Mouse (Mus musculus) layer of hippocampus, adult 11-12 months (tissue): ENCODE results near the gene Olfr1212.

Experiments used
- DNase-seq: peaks from one replicate; pipeline ENCODE4 v3.0.0; 2022; ENCODE audit warnings: low spot score

Olfr1212 gene

DNA sequence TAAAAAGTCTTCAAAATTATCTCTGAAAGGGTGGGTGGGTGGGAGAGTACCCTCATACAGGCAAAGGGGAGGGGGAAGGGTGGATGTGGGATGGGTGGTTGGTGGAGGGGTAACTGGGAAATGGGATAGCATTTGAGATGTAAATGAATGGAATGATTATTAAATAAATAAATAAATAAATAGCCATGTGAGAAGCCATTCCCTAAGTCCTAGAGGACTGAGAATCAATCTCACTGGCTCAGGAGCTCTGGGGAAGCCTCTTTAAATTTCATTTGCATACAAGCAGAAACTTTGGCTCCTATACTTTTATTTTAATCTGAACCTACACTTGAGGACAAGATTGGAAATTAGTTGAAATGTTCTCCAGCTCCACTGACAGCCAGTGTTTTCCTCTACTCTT lies at the start of gene Olfr1212:
Gene Olfr1212, plus strand, starts transcription at position 301 of the 400 bp plus-strand sequence.
- no peak for DNase-seq

DNA sequence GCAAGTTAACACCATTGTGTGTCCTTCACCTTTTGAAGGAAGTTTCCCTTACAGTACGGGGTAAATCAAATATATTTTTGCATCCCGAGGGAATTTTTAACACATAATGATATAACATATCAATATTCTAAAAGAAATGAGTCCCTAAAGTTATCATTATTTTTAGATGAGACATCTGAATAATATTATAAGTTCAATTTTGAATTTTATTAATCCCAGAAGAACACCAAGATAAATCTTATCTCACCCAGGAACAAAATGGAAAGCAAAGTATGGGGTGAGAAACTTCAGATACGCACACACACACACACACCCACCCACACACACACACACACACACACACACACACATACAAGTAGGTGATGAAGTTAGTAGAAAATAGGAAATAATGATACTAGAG lies 38.7 kb upstream of the Olfr1212 start, which contains the start of gene Olfr1209:
Gene Olfr1209, minus strand, starts transcription at position 101 of the 400 bp plus-strand sequence.
- DNase-seq = no peak

DNA sequence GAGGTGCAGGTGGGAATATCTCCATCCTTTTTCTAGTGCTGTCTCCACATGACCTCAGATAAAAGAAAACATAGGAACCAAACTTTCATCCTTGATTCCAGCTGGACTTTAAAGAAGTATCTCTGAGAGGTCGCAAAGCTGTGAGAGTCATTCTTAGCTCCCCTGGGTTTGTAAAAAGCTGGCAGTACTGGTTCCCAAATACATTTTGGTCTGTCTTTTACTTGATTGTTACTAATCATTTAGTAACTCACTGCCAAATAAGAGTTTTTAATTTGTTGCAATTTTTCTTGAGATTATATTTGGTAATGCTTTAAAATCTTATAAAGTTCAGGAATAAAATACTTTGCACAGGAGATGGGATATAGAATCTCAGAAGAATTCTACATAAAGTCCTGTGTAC lies 15.8 kb upstream of the Olfr1212 start, which contains the start of gene Olfr1211:
Gene Olfr1211, minus strand, starts transcription at position 101 of the 400 bp plus-strand sequence.
- DNase-seq = no peak

DNA sequence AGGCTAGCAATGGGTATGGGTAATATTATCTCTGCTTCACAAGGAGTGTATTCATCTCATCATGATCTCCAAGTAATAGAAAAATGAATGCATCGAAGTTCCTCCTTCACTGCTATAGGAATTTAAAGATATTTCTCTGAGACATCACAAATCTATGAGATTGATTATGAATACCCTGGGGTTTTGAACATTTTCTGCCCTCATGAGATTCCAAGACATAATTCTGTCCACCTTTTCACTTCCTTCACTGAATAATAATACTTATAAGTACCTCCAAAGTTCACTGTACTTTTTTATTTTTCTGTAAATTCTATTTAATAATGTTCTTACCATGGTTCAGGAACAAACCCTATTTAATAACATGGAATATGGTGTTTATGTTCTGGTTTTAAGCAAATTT lies 26.4 kb downstream of the Olfr1212 start, which contains the start of gene Gm13762:
Gene Gm13762, minus strand, starts transcription at position 101 of the 400 bp plus-strand sequence.
- DNase-seq = no peak

DNA sequence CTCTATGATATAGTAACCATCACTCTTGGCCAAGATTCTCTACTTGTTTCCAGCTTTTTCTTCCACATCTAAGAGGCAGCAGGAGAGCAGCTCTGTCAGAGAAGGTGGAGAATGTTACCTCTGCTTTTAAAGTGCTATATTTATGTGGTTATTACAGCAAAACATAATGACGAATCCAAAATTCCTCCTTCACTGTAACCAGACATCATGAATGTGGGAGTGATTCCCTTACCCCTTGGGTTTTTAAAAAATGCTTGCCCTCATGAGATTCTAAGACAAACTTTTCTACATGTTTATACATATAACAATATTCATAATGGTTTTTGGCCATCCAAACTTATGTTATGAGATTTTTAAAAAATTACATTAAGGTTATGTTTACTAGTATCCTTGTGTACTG lies 38.8 kb downstream of the Olfr1212 start, which contains the start of gene Olfr1214:
Gene Olfr1214, minus strand, starts transcription at position 101 of the 400 bp plus-strand sequence.
- no peak for DNase-seq

DNA sequence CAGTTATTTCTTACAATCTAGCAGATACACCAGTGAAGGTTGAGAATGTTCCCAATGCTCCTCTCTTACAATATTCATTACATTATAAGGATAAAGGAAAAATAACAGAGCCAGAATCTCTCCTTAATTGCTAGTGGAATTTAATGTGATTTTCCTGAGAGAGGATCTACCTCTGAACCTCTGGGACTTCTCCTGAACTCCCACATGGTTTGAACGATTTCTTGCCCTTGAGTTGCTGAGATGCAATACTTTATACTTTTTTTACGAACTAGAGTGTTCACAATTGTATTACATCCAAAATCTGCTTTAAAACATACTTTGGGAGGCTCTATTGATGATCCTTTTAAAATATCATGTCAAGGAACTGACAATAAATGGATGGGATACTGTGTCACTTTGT lies 53.1 kb downstream of the Olfr1212 start, which contains the start of gene Olfr1215:
Gene Olfr1215, minus strand, starts transcription at position 101 of the 400 bp plus-strand sequence.
- DNase-seq = no peak
